Mouse (Mus musculus): ENCODE results near the gene Anks1b. TPM values are rescaled to one million over a fixed set of nuclear protein-coding genes. Genes with fewer than 3 reads are reported as not detected.

The Anks1b gene
- total RNA-seq, 2 experiments from 2014 or later: not detected

GRCm38 (mm10) chr10:90933088-90933487 is 1059.8 kb downstream of the Anks1b start:
- ATAC-seq (ENCODE audit: poor library complexity, severe bottlenecking): no peak

DNA sequence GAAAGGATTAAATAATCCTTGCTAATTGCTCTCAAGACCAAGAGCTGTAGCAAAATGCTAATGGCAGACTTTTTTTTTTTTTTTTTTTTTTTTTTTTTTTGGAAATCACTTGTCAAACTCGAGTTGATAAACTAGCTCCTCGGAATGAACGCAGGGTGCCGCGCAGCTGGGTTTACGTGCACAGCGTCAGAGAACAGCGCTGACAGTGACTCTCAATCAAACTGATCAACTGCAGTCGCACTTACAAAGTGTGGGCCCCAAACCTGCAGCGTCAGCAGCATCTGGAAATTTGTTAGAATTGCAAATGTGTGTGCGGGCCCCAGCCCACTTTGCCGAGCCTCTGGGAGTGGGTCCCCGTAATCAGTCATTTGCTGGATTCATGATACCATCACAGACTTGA is 1061.4 kb downstream of the Anks1b start:
- no peak for ATAC-seq (ENCODE audit: poor library complexity, severe bottlenecking)

- ATAC-seq (ENCODE audit: poor library complexity, severe bottlenecking): no peak
Observed at GRCm38 (mm10) chr10:90937721-90938460, 1064.6 kb downstream of the Anks1b start.

GRCm38 (mm10) chr10:90940521-90941520 is 1067.5 kb downstream of the Anks1b start:
- ATAC-seq (ENCODE audit: poor library complexity, severe bottlenecking): no peak

DNA sequence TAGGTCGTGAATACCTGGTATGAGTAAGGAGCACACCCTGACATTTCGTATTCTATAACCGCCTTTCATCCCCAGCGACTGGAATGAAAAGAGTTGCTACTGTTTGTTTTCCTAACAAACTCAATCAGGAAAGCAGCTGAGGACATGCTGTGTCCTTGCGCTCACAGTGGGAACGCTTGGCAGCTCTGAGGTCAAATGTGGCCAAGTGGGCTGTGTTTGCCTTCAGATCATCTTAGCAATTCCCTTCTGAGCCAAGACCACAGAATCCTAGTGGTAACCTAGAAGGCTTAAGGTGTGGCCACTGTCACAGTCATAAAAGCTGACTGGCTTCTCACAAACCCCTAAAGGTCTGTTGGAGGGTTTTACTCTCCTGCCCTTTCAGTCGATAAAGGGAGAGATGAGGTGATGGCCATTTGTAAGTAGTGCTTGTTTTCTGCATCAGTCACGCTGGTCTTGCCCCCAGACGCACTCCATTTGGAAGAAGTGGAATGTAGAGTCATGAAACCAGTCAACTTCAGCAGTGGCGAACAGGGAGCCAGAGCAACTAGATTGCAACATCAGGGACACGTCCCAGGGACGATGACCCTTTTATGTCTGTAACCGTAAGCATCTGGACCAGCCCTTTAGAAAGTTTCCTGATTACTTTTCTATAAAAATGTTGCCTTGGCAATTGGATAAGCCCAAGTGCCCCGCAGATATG is 1068.8 kb downstream of the Anks1b start:
- ATAC-seq (ENCODE audit: poor library complexity, severe bottlenecking): no peak

DNA sequence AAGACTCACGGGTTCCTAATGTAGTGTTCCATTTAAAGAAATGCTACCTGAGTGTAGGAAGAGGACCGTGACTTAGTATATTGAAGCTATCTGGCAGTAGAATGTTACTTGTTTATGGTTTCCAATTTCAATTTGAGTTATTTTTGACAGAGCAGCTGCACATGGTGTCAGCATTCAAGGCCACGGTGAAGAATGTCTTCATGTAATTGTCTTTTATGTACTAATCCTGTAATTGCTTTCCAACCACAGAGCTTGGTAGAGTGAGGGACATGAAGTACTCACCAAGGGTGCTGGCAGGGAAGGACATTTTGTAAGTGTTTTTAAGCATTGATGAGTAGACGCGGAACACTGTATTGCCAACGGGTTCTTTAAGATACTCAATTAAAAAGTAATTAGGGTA is 1073.7 kb downstream of the Anks1b start:
- ATAC-seq (ENCODE audit: poor library complexity, severe bottlenecking): no peak

DNA sequence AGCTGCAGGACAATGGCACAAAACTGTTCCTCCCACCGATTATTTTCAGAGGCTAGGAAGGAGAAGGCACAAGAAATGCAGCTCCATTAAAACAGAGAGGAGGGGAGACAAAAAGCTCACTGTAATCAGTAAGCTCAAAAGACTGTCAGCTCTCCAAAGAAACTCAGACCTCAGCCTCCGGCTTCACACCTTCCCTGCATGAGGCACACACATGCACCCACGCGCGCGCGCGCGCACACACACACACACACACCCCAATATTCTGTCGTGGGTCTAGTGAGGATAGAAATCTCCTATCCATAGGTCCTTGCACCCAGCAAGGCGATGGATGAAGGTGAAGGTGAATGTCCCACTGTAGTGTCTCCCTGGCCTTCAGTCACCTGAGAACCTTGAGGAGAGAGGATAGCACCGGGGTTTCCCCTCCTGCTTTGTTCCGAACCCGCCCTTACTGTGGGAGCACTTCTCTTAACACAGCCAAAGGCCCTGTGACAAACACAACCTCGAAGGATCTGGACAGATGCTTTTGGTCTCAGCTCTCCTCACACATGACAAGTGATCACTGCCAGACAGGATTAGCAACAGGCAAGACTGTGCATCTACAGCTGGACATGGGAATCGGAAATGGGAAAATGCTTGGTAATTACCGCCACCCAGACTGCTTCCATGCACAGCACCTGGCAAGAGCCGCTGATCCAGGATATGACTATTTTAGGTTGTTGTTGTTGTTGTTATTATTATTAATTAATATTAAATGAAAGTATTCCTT is 1074.5 kb downstream of the Anks1b start:
- no peak for ATAC-seq (ENCODE audit: poor library complexity, severe bottlenecking)

GRCm38 (mm10) chr10:90953103-90953709 is 1079.9 kb downstream of the Anks1b start:
- ATAC-seq (ENCODE audit: poor library complexity, severe bottlenecking): no peak

GRCm38 (mm10) chr10:90953821-90954220 is 1080.5 kb downstream of the Anks1b start:
- ATAC-seq (ENCODE audit: poor library complexity, severe bottlenecking): no peak

DNA sequence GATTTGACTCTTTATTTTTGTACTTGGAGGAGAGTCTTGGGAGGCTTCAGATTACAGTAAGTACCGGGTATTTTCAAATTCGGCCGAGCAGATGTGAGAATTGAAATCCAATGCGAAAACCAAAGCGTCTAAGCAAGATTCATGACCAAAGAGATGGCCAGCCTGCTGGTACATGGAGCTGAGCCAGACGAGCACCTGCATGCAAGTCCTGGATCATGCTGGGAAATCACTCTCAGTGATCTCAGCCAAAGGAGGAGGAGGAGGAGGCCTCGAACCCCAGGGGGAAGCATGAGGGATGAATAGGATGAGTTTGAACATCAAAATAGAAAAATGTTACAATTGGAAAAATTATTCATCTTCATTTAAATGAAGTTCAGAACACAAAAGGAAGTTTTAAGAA is 1087.1 kb downstream of the Anks1b start:
- ATAC-seq (ENCODE audit: poor library complexity, severe bottlenecking): no peak

DNA sequence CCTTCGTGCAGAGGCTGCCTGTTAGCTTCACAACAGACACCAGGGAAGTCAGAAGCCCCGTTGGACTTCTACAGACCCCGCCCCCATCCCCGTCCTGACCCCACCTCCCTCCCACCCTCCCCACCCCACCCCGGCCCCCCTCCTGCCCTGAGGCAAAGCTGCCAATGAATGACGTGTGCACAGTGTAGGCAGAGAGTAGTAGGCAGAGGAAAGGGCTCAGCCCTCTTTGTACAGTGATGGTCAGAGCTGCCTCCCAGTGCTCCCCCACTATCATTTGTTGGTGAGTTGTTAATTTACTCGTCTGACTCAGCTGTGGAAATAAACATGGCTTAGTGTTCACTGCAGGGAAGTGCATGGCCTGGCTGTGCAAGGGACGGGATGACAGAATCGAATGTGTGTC is 1091.2 kb downstream of the Anks1b start:
- no peak for ATAC-seq (ENCODE audit: poor library complexity, severe bottlenecking)

DNA sequence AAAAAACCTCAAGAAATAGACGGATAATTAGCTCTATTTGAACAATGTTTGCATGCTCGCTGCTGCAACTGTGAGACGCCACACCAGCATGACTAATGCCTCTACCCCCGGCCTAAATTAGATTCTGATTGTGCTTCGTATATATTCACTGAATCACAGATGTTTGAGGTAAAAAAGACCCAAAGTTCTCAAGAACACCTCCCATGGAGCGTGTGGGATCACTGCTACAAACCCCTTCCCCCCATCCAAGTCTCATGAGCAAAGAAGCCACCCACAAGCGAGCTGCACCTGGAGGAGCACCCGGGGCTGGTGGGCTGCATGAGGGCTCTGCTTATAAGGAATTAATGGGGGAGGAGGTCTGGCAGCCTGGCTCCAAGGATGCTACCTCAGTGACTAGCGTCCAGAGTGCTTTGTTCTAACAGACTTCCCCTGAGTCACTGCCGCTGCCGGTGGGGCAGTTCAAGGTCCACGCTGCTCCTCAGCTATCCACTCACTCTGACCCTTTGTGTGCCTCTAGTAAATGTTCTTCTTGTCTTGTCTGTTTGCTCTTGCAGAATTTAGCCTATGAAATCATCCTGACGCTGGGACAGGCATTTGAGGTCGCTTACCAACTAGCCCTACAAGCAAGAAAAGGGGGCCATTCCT is 1092.5 kb downstream of the Anks1b start:
- no peak for ATAC-seq (ENCODE audit: poor library complexity, severe bottlenecking)

GRCm38 (mm10) chr10:90966821-90967220 is 1093.5 kb downstream of the Anks1b start:
- no peak for ATAC-seq (ENCODE audit: poor library complexity, severe bottlenecking)

GRCm38 (mm10) chr10:90968247-90968646 is 1094.9 kb downstream of the Anks1b start:
- no peak for ATAC-seq (ENCODE audit: poor library complexity, severe bottlenecking)

GRCm38 (mm10) chr10:90969355-90970174 is 1096.3 kb downstream of the Anks1b start:
- no peak for ATAC-seq (ENCODE audit: poor library complexity, severe bottlenecking)

- ATAC-seq (ENCODE audit: poor library complexity, severe bottlenecking): no peak
Observed at GRCm38 (mm10) chr10:90970560-90970959, 1097.3 kb downstream of the Anks1b start.

GRCm38 (mm10) chr10:90974084-90974483 is 1100.8 kb downstream of the Anks1b start:
- ATAC-seq (ENCODE audit: poor library complexity, severe bottlenecking): no peak

DNA sequence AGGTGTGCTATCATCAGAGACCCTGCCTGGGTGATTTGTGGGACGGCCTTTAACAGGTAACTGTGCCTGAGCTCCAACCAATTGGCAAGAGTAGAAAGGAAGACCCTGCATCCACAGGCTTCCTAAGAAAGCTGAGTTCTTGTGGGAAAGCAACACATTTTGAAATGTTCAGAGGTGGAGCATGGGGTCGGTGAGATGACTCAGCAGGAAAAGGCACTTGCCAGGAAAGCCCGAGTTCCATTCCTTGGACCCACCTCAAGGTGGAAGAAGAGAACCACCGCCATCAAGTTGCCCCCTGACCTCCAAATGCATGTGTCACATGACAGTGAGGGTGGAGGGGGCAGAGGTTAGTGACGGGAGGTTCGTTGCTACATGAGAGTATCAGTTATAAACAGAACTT is 1101.2 kb downstream of the Anks1b start:
- ATAC-seq (ENCODE audit: poor library complexity, severe bottlenecking): no peak

DNA sequence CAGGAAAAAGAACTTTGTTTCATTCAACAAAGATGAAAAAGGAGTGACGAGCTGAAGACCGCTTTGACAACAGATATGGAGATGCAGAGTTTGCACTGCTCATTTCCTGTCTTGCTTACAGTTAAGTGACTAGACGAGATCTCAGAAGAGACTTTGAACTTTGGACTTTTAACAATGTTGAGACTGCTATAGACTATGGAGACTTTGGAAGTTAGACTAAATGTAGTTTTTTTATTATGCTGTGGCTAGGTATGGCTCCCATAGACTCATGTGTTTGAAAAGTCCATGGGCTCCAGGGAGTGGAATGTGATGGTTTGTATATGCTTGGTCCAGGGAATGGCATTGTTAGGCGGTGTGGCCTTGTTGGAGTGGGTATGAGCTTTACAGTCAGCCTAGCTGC is 1108.5 kb downstream of the Anks1b start:
- no peak for ATAC-seq (ENCODE audit: poor library complexity, severe bottlenecking)

Data from megakaryocyte, adult 5-6 weeks (primary cell).